Mouse (Mus musculus) E14TG2a.4 (cell line): ENCODE measurements at regions not wholly inside any gene's neighbourhood (a gene's known extent, or its start where the extent isn't known, plus 50 kb on each side); places are given as distances from the start of the nearest gene placed in this dataset.

Source experiments
- CTCF ChIP-seq: conservative IDR thresholded peaks from 2 replicates; pipeline ENCODE4 v1.5.1; 2014; ENCODE audit warnings: low read length
- NANOG ChIP-seq: IDR thresholded peaks from 2 replicates; pipeline ENCODE4 v1.6.1; 2014; ENCODE audit warnings: borderline replicate concordance, low read length, mixed read lengths

- TF ChIP-seq CTCF, result no peak
- no peak for TF ChIP-seq NANOG
Measured at GRCm38 (mm10) chr9:31980459-31980858, 67.2 kb upstream of the Barx2 start.
